Mouse (Mus musculus) intestine, postnatal 0 days (tissue): ENCODE measurements at regions not wholly inside any gene's neighbourhood (a gene's known extent, or its start where the extent isn't known, plus 50 kb on each side); places are given as distances from the start of the nearest gene placed in this dataset.

ENCODE experiments used
- ATAC-seq: fragments of 200-750 bp; cut with Nextera tagmentation; 2 replicates; pipeline ENCODE4 v1.8.0; 2017; ENCODE audit warnings: mild to moderate bottlenecking, moderate TSS enrichment, moderate library complexity
- H3K27ac ChIP-seq: fragments of 300-500 bp; sonication (generic); 2 replicates; pipeline ENCODE4 v1.5.1; 2014; ENCODE audit warnings: mild to moderate bottlenecking, low read depth, low read length, moderate library complexity
- H3K27me3 ChIP-seq: fragments of 300-500 bp; sonication (generic); replicated peaks from 2 replicates; pipeline ENCODE4 v1.6.1; 2014; ENCODE audit warnings: low read length, mixed read lengths; ENCODE audit not compliant: control insufficient read depth, insufficient read depth
- H3K36me3 ChIP-seq: fragments of 300-500 bp; sonication (generic); 2 replicates; pipeline ENCODE4 v1.6.1; 2014; ENCODE audit warnings: mild to moderate bottlenecking, moderate library complexity; ENCODE audit not compliant: control insufficient read depth, insufficient read depth
- H3K4me1 ChIP-seq: fragments of 300-500 bp; sonication (generic); replicated peaks from 2 replicates; pipeline ENCODE4 v1.6.1; 2014; ENCODE audit warnings: antibody characterized with exemption, low read length, mixed read lengths; ENCODE audit not compliant: control insufficient read depth, insufficient read depth
- H3K4me2 ChIP-seq: fragments of 300-500 bp; sonication (generic); replicated peaks from 2 replicates; pipeline ENCODE4 v1.6.1; 2014; ENCODE audit warnings: low read depth, mild to moderate bottlenecking, moderate library complexity
- H3K4me3 ChIP-seq: fragments of 300-500 bp; sonication (generic); 2 replicates; pipeline ENCODE4 v1.5.1; 2014; ENCODE audit warnings: low read depth, low read length
- H3K9ac ChIP-seq: fragments of 300-500 bp; sonication (generic); 2 replicates; pipeline ENCODE4 v1.6.1; 2014; ENCODE audit warnings: mild to moderate bottlenecking, low read depth, low read length
- H3K9me3 ChIP-seq: fragments of 300-500 bp; sonication (generic); 2 replicates; pipeline ENCODE4 v1.6.1; 2016; ENCODE audit warnings: mixed run types; ENCODE audit not compliant: control insufficient read depth
- CTCF ChIP-seq: sonication (generic); IDR thresholded peaks from 2 replicates; pipeline ENCODE4 v1.5.1; 2016; ENCODE audit warnings: low read depth, mild to moderate bottlenecking, control low read depth, antibody characterized with exemption, moderate library complexity
- WGBS: fragments of 180-500 bp; shearing (Covaris S2); extraction: QIAGEN DNeasy Blood & Tissue Kit; methylation state at CpG from one replicate; pipeline ENCODE4 v1.1.7; 2014; 5-methylcytosine and 5-hydroxymethylcytosine counted together

GRCm38 (mm10) chr4:7755473-7755872, 483.4 kb downstream of the Car8 start:
- TF ChIP-seq CTCF = no peak
- Histone ChIP-seq H3K27me3 (no peaks in the 10 kb centered on the region), H3K27ac (no peak overlapping the region), H3K9ac (no peak overlapping the region), H3K36me3 (no peaks in the 10 kb centered on the region), H3K4me1 (no peaks in the 10 kb centered on the region), H3K4me3 (no peak overlapping the region), H3K4me2 (no peak overlapping the region), H3K9me3 (no peaks in the 10 kb centered on the region)
- ATAC-seq = no peak

GRCm38 (mm10) chr4:7753931-7754330, 484.9 kb downstream of the Car8 start:
- 87% methylated on average over 4 of the region's 4 CpGs for WGBS
- no peak for TF ChIP-seq CTCF
- Histone ChIP-seq H3K4me2 (no peak overlapping the region), H3K27me3 (no peaks in the 10 kb centered on the region), H3K9ac (no peak overlapping the region), H3K36me3 (no peaks in the 10 kb centered on the region), H3K4me1 (no peaks in the 10 kb centered on the region), H3K9me3 (no peaks in the 10 kb centered on the region), H3K4me3 (no peak overlapping the region), H3K27ac (no peak overlapping the region)
- no peak for ATAC-seq

- H3K4me3 ChIP-seq = no peak overlapping the region
- no peaks in the 10 kb centered on the region for H3K36me3 ChIP-seq
- H3K9me3 ChIP-seq = no peaks in the 10 kb centered on the region
- H3K4me1 ChIP-seq = no peaks in the 10 kb centered on the region
- TF ChIP-seq CTCF = no peak
- H3K4me2 ChIP-seq = no peak overlapping the region
- 80% methylated on average over 1 of the region's 1 CpGs for WGBS
- ATAC-seq = no peak
- no peak overlapping the region for H3K27ac ChIP-seq
- H3K9ac ChIP-seq = no peak overlapping the region
- no peaks in the 10 kb centered on the region for H3K27me3 ChIP-seq
These were observed 487.6 kb downstream of the Car8 start for GRCm38 (mm10) chr4:7751208-7751607.

GRCm38 (mm10) chr4:7722893-7723292, 515.9 kb downstream of the Car8 start:
- H3K9ac ChIP-seq = no peak overlapping the region
- no peak for TF ChIP-seq CTCF
- no peaks in the 10 kb centered on the region for H3K27me3 ChIP-seq
- no peak for ATAC-seq
- H3K4me2 ChIP-seq = no peak overlapping the region
- no peak overlapping the region for H3K4me3 ChIP-seq
- H3K27ac ChIP-seq = no peak overlapping the region
- H3K36me3 ChIP-seq = no peaks in the 10 kb centered on the region
- no peaks in the 10 kb centered on the region for H3K9me3 ChIP-seq
- no peaks in the 10 kb centered on the region for H3K4me1 ChIP-seq

- 72% methylated on average over 4 of the region's 4 CpGs for WGBS
- no peaks in the 10 kb centered on the region for H3K9me3 ChIP-seq
- H3K27ac ChIP-seq = no peak overlapping the region
- ATAC-seq = no peak
- no peak overlapping the region for H3K4me3 ChIP-seq
- H3K27me3 ChIP-seq = no peaks in the 10 kb centered on the region
- no peak for TF ChIP-seq CTCF
- no peak overlapping the region for H3K9ac ChIP-seq
- H3K36me3 ChIP-seq = no peaks in the 10 kb centered on the region
- H3K4me2 ChIP-seq = no peak overlapping the region
- no peaks in the 10 kb centered on the region for H3K4me1 ChIP-seq
These were observed 550.3 kb downstream of the Car8 start for GRCm38 (mm10) chr4:7688516-7688915.

- no peaks in the 10 kb centered on the region for H3K4me1 ChIP-seq
- no peak for ATAC-seq
- H3K27me3 ChIP-seq = no peaks in the 10 kb centered on the region
- no peak overlapping the region for H3K4me2 ChIP-seq
- peak; percentile 32 for TF ChIP-seq CTCF
- H3K27ac ChIP-seq = no peak overlapping the region
- H3K9me3 ChIP-seq = no peaks in the 10 kb centered on the region
- no peaks in the 10 kb centered on the region for H3K36me3 ChIP-seq
- no peak overlapping the region for H3K4me3 ChIP-seq
- 70% methylated on average over 1 of the region's 1 CpGs for WGBS
- H3K9ac ChIP-seq = no peak overlapping the region
These were observed 551.6 kb downstream of the Car8 start for GRCm38 (mm10) chr4:7687231-7687630.

GRCm38 (mm10) chr4:7670795-7671105, 568.1 kb downstream of the Car8 start:
- Histone ChIP-seq H3K9ac (no peak overlapping the region), H3K4me3 (no peak overlapping the region), H3K36me3 (no peaks in the 10 kb centered on the region), H3K9me3 (no peaks in the 10 kb centered on the region), H3K27me3 (no peaks in the 10 kb centered on the region), H3K4me1 (no peaks in the 10 kb centered on the region), H3K27ac (no peak overlapping the region), H3K4me2 (no peak overlapping the region)
- no peak for ATAC-seq
- no peak for TF ChIP-seq CTCF
- WGBS = 78% methylated on average over 4 of the region's 4 CpGs
